Mouse (Mus musculus) lung, adult 2 months (tissue): ENCODE results near the gene 4930467E23Rik.
"Not testable (repeated sequence)": the region's sequence is repeated elsewhere in the genome, so short reads cannot be mapped to it uniquely, and the experiment has no call there.

ENCODE experiments used
- CTCF ChIP-seq: fragments of 200-500 bp; IDR thresholded peaks from 2 replicates; pipeline ENCODE4 v1.5.1; 2011; ENCODE audit warnings: mild to moderate bottlenecking, low read length, control low read depth; ENCODE audit not compliant: insufficient read depth
- POLR2A ChIP-seq: fragments of 200-500 bp; IDR thresholded peaks from 2 replicates; pipeline ENCODE4 v1.6.1; 2011; ENCODE audit warnings: low read depth, mild to moderate bottlenecking, control low read depth, low read length, borderline replicate concordance; ENCODE audit errors: extremely low read depth

DNA sequence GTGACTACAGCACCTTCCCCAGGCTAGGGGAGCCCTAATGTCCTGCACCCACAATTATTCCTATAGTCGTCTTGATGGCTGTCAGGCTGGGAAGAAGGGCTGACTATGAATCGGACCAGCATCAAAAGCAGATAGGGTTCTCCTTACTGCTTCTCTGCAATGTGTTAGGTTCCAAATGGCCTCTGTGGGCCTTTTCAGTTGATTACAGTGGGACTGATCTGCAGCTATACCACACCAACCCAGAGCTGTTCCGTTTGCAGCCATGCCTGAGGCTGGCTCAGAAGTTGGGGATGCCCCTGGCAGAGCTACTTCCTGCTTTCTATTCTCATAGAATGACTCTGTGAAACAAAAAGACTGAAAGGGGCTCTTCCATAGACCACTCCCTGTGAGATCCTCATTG, 53.4 kb downstream of the 4930467E23Rik start:
- TF ChIP-seq CTCF, POLR2A: not testable (repeated sequence)
